Mouse (Mus musculus): ENCODE results near the gene Zfp119b.

DNA sequence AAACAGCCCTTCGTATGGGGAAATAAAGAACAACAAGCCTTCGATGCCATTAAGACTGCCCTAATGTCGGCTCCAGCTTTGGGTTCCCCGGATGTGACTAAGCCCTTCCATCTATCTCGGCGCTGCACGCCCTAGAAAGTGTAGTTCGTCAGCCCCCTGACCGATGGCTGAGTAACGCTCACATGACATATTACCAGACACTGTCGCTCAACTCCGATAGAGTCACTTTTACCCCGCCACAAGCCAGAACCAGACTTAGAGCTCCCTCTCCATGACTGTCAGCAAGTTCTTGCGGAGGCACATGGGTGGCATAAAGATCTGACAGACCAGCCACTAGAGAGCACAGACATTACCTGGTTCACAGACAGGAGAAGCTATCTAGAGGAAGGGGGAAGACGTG is 16.1 kb downstream of the Zfp119b start:
- TF ChIP-seq CTCF (conservative IDR thresholded peaks at IDR 0.05 in 1 of 2, IDR thresholded peaks at IDR 0.05 in 1 of 2; ENCODE audit: low read depth in 2 of 2, low read length in 2 of 2) (no peak), POLR2A (IDR thresholded peaks at IDR 0.05; ENCODE audit: low read depth, low read length) (no peak), TBP (conservative IDR thresholded peaks at IDR 0.05; ENCODE audit: low read depth, low read length) (no peak), HCFC1 (IDR thresholded peaks at IDR 0.05; ENCODE audit: low read depth, low read length) (no peak), MEF2A (IDR thresholded peaks at IDR 0.05; ENCODE audit: borderline replicate concordance, low read depth, low read length) (no peak), NELFE (IDR thresholded peaks at IDR 0.05; ENCODE audit: low read depth, low read length) (no peak), MAX (IDR thresholded peaks at IDR 0.05; ENCODE audit: low read length) (no peak), SMC3 (IDR thresholded peaks at IDR 0.05; ENCODE audit: low read depth, low read length) (no peak)
